ENCODE assay signal across 13 mouse cellular contexts in genomic region chr10:84387338-84387737, GRCm38 (mm10). TPM values are rescaled to one million over a fixed set of nuclear protein-coding genes. Genes with fewer than 3 reads are reported as not detected.
DNase-seq lines count a peak whose midpoint lies in the region; ATAC-seq and TF ChIP-seq lines count a peak whose summit lies in the region.
"Had no signal": no experiment of that assay in that cellular context is flagged by ENCODE, and none has a peak within 500 bp of the region (broad histone marks: within the 10 kb centered on the region; RNA-seq: fewer than 3 reads in every experiment).

No protein-coding gene starts in this region.

- H3K36me3 ChIP-seq in heart, embryonic 11.5 days (ENCODE audit: control insufficient read depth, insufficient read depth, low read length): no peaks in the 10 kb centered on the region
- no peaks in the 10 kb centered on the region for H3K36me3 ChIP-seq in hindbrain, embryonic 16.5 days (ENCODE audit: control insufficient read depth, insufficient read depth, low read length)
- no peaks in the 10 kb centered on the region for H3K36me3 ChIP-seq in lung, postnatal 0 days (ENCODE audit: insufficient read depth, low read length)
- H3K36me3 ChIP-seq: liver, embryonic 13.5 days had no signal

- DNase-seq in heart, postnatal 14 days: no peak
- peak; percentile 74 for DNase-seq in MN1 (ENCODE audit: low spot score)
- no peak for DNase-seq in adrenal gland, postnatal 4 days (ENCODE audit: low spot score in 2 of 2)
- no peak for DNase-seq in lung, postnatal 0 days (ENCODE audit: low spot score)
- no peak for DNase-seq in left cerebral cortex, adult 9 months (ENCODE audit: low spot score in 2 of 2)
- DNase-seq: adrenal gland, adult 8-10 months; liver, embryonic 13.5 days; thymus, adult 2 months had no signal

- H3K9me3 ChIP-seq in heart, embryonic 11.5 days (replicated peaks; ENCODE audit: control insufficient read depth, low read length): no peaks in the 10 kb centered on the region
- H3K9me3 ChIP-seq in hindbrain, embryonic 16.5 days (ENCODE audit: control insufficient read depth, low read length): no peaks in the 10 kb centered on the region
- H3K9me3 ChIP-seq in lung, postnatal 0 days (ENCODE audit: low read length): no peaks in the 10 kb centered on the region
- H3K9me3 ChIP-seq: liver, embryonic 13.5 days had no signal

- H3K9ac ChIP-seq in heart, embryonic 11.5 days (ENCODE audit: low read depth, low read length): peak overlapping the region; percentile 58; the same call in 1 of the 2 replicates
- no peak overlapping the region for H3K9ac ChIP-seq in hindbrain, embryonic 16.5 days (ENCODE audit: low read depth, low read length)
- no peak overlapping the region for H3K9ac ChIP-seq in lung, postnatal 0 days (replicated peaks; ENCODE audit: low read depth)
- H3K9ac ChIP-seq: liver, embryonic 13.5 days had no signal

- no peaks in the 10 kb centered on the region for H3K27me3 ChIP-seq in heart, embryonic 11.5 days (ENCODE audit: control insufficient read depth, insufficient read depth, low read length)
- no peaks in the 10 kb centered on the region for H3K27me3 ChIP-seq in hindbrain, embryonic 16.5 days (replicated peaks; ENCODE audit: control insufficient read depth, insufficient read depth, low read length)
- H3K27me3 ChIP-seq in lung, postnatal 0 days (replicated peaks; ENCODE audit: insufficient read depth, low read length): no peaks in the 10 kb centered on the region
- H3K27me3 ChIP-seq: CH12.LX had no signal

- H3K4me3 ChIP-seq in heart, embryonic 11.5 days (ENCODE audit: low read depth, low read length): no peak overlapping the region
- H3K4me3 ChIP-seq in embryonic fibroblast, embryonic 13.5 days (ENCODE audit: insufficient read depth, low read length): no peak overlapping the region
- no peak overlapping the region for H3K4me3 ChIP-seq in hindbrain, embryonic 16.5 days (ENCODE audit: low read length)
- H3K4me3 ChIP-seq in lung, postnatal 0 days (ENCODE audit: low read depth, low read length): no peak overlapping the region
- H3K4me3 ChIP-seq: liver, embryonic 13.5 days had no signal

- intact Hi-C loops in heart, postnatal 14 days (cut with DNase I): loop anchor here (5.0 kb wide), 1 partner anchor 155 kb away; no protein-coding TSS in a partner anchor

- TF ChIP-seq CTCF in embryonic fibroblast, embryonic 13.5 days (IDR thresholded peaks at IDR 0.05; ENCODE audit: borderline replicate concordance, insufficient read depth, low read length): no peak
- TF ChIP-seq CTCF in lung, postnatal 0 days (IDR thresholded peaks at IDR 0.05): no peak

- no peak for TF ChIP-seq POLR2A in embryonic fibroblast, embryonic 13.5 days (IDR thresholded peaks at IDR 0.05; ENCODE audit: low read depth, low read length)

- peak overlapping the region; percentile 57 for H3K4me2 ChIP-seq in heart, embryonic 11.5 days
- no peak overlapping the region for H3K4me2 ChIP-seq in hindbrain, embryonic 16.5 days (ENCODE audit: low read length)
- no peak overlapping the region for H3K4me2 ChIP-seq in lung, postnatal 0 days (replicated peaks; ENCODE audit: low read depth, low read length)
- H3K4me2 ChIP-seq: liver, embryonic 13.5 days had no signal

- 4% methylated on average over 4 of the region's 4 CpGs for WGBS in heart, embryonic 11.5 days (ENCODE audit: insufficient replicate concordance)
- 36% methylated on average over 4 of the region's 4 CpGs for WGBS in hindbrain, embryonic 16.5 days
- WGBS in lung, postnatal 0 days: 49% methylated on average over 4 of the region's 4 CpGs

- no peak for ATAC-seq in heart, embryonic 11.5 days (replicated peaks; ENCODE audit: insufficient number of reproducible peaks, low FRiP score, low TSS enrichment)
- peak; percentile 35 for ATAC-seq in hindbrain, embryonic 16.5 days
- ATAC-seq in lung, postnatal 0 days: no peak
- ATAC-seq: intestine, postnatal 0 days had no signal

- peak overlapping the region; percentile 46 for H3K27ac ChIP-seq in heart, embryonic 11.5 days (ENCODE audit: low read depth, low read length)
- peak overlapping the region; percentile 89 for H3K27ac ChIP-seq in embryonic fibroblast, embryonic 13.5 days (ENCODE audit: insufficient read depth, low read length)
- H3K27ac ChIP-seq in hindbrain, embryonic 16.5 days (ENCODE audit: low read depth, low read length): peak overlapping the region; percentile 44; the same call in 1 of the 2 replicates
- H3K27ac ChIP-seq in lung, postnatal 0 days (ENCODE audit: low read length): no peak overlapping the region
- H3K27ac ChIP-seq: liver, embryonic 13.5 days had no signal

- no peak for TF ChIP-seq EP300 in lung, postnatal 0 days (IDR thresholded peaks at IDR 0.05)

- peaks cover 82% of the 10 kb centered on the region for H3K4me1 ChIP-seq in heart, embryonic 11.5 days (ENCODE audit: control insufficient read depth, insufficient read depth, low read length)
- H3K4me1 ChIP-seq in embryonic fibroblast, embryonic 13.5 days (ENCODE audit: control insufficient read depth, insufficient read depth, low read length): peaks cover 43% of the 10 kb centered on the region
- H3K4me1 ChIP-seq in hindbrain, embryonic 16.5 days (ENCODE audit: control insufficient read depth, insufficient read depth, low read depth, low read length): peaks cover 38% of the 10 kb centered on the region
- H3K4me1 ChIP-seq in lung, postnatal 0 days (ENCODE audit: insufficient read depth, low read depth, low read length): peaks cover 2% of the 10 kb centered on the region; the same call in 1 of the 2 replicates

RNA-seq across cellular contexts. Expression of gene Nuak1, which starts 53.1 kb away (rescaled TPM):
- polyA plus RNA-seq in heart, embryonic 11.5 days (2014; fragmentation: Nextera tagmentation; extraction: Ambion mirVana): 2.4 and 3.0 TPM in 2 replicates
- total RNA-seq in heart, postnatal 14 days (2021): 10 to 100 TPM; 19.9 to 20.6 TPM
- 74.3 and 84.1 TPM in 2 replicates for polyA plus RNA-seq in embryonic fibroblast, embryonic 13.5 days (2011; ENCODE audit: insufficient read length, low read depth, missing spikeins)
- polyA plus RNA-seq in hindbrain, embryonic 16.5 days (2015; fragmentation: Nextera tagmentation; extraction: Ambion mirVana): 4.7 and 5.4 TPM in 2 replicates
- 10 to 100 TPM; 13.4 to 13.5 TPM for total RNA-seq in adrenal gland, postnatal 4 days (2021)
- polyA plus RNA-seq in lung, postnatal 0 days (2015; fragmentation: Nextera tagmentation; extraction: Ambion mirVana): 2.2 and 2.3 TPM in 2 replicates

Comparison
In these comparisons a context has a peak if more than half of its experiments do, and no peak if none do; other contexts are left out.
1. RNA of gene Nuak1, which starts 53.1 kb away (polyA plus RNA-seq): 74.3 to 84.1 TPM in embryonic fibroblast, embryonic 13.5 days; 4.7 to 5.4 TPM in hindbrain, embryonic 16.5 days, 2.4 to 3.0 TPM in heart, embryonic 11.5 days and 2.2 to 2.3 TPM in lung, postnatal 0 days; every median in the first group is over 10 times any median in the second.